Mouse (Mus musculus): Measurements from ENCODE around the gene Tnnt3.

Gene Tnnt3

DNA sequence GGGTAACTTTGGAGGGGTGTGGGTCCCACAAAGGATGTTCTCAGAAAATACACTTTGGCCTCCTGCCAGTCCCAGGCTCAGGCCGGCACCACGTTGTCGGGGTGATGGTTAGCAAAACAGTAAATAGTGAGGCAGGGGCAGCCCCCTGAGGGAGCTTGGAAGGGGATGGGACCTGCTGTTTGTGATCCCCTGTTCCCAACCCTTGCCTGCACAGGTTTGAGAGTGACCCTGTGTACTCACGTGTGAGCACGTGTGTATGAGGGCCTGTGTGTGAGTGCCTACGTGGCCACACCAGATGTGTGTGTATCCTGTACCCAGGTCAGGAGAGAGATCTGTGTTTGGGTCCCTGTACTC lies 16.4 kb upstream of the Tnnt3 start:
- no peak for DNase-seq (ENCODE audit: low read depth, low spot score)
- Histone ChIP-seq H3K36me3 (ENCODE audit: control insufficient read depth, insufficient read depth, low read length, poor library complexity, severe bottlenecking) (peaks cover 6% of the 10 kb centered on the region; the same call in 1 of the 2 replicates), H3K27me3 (ENCODE audit: control insufficient read depth, insufficient read depth, low read length, poor library complexity, severe bottlenecking) (no peaks in the 10 kb centered on the region)

- Histone ChIP-seq H3K27me3 (ENCODE audit: control insufficient read depth, insufficient read depth, low read length, poor library complexity, severe bottlenecking) (no peaks in the 10 kb centered on the region), H3K36me3 (ENCODE audit: control insufficient read depth, insufficient read depth, low read length, poor library complexity, severe bottlenecking) (peaks cover 12% of the 10 kb centered on the region; the same call in 1 of the 2 replicates)
- DNase-seq (ENCODE audit: low read depth, low spot score) = no peak
Observed at GRCm38 (mm10) chr7:142483136-142483535, 15.5 kb upstream of the Tnnt3 start.

- Histone ChIP-seq H3K27me3 (ENCODE audit: control insufficient read depth, insufficient read depth, low read length, poor library complexity, severe bottlenecking) (no peaks in the 10 kb centered on the region), H3K36me3 (ENCODE audit: control insufficient read depth, insufficient read depth, low read length, poor library complexity, severe bottlenecking) (peaks cover 21% of the 10 kb centered on the region; the same call in 1 of the 2 replicates)
- DNase-seq (ENCODE audit: low read depth, low spot score) = no peak
Observed at GRCm38 (mm10) chr7:142484780-142485179, 13.9 kb upstream of the Tnnt3 start.

DNA sequence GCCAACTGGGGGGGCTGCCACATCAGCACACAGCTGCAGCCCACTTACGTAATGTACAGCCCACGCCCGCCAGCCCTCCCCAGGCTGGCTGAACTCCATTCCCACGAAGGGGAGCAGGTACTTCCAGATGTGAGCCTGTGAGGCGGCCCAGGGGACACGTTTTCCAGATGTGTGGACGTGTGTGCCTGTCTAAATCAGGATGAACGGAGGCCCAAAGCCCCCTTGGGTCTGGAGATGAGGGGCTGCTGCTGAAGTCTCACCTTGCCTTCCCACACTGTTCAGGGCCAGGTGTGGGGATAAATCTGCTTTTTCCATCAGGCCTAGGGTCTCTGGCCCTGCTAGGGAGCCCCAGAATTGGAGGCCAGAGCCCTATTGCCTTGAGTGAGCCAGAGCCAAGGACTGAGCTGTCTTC lies 11.9 kb upstream of the Tnnt3 start:
- Histone ChIP-seq H3K27me3 (ENCODE audit: control insufficient read depth, insufficient read depth, low read length, poor library complexity, severe bottlenecking) (no peaks in the 10 kb centered on the region), H3K36me3 (ENCODE audit: control insufficient read depth, insufficient read depth, low read length, poor library complexity, severe bottlenecking) (peaks cover 27% of the 10 kb centered on the region; the same call in 1 of the 2 replicates)
- DNase-seq (ENCODE audit: low read depth, low spot score) = no peak

- DNase-seq (ENCODE audit: low read depth, low spot score) = no peak
- Histone ChIP-seq H3K27me3 (ENCODE audit: control insufficient read depth, insufficient read depth, low read length, poor library complexity, severe bottlenecking) (no peaks in the 10 kb centered on the region), H3K36me3 (ENCODE audit: control insufficient read depth, insufficient read depth, low read length, poor library complexity, severe bottlenecking) (peaks cover 32% of the 10 kb centered on the region; the same call in 1 of the 2 replicates)
Observed at GRCm38 (mm10) chr7:142487341-142487859, 11.2 kb upstream of the Tnnt3 start.

DNA sequence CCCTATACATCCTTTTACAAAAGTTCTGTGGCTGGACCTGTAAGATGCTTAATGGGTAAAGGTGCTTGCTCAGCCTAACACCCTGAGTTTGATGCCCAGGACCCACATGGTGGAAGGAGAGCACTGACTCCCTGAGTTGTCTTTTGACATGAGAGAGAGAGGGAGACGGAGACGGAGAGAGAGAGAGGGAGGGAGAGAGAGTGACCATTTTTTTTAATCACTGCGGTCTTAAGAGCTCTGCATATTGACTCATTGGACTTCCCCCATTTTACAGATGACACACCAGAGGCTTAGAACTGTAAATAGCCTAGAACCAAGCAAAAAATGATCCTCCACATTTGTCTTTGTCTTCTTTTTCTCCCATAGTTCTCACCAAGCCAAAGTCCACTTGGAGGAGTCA lies 10.6 kb upstream of the Tnnt3 start:
- H3K36me3 ChIP-seq (ENCODE audit: control insufficient read depth, insufficient read depth, low read length, poor library complexity, severe bottlenecking) = peaks cover 32% of the 10 kb centered on the region; the same call in 1 of the 2 replicates
- H3K27me3 ChIP-seq (ENCODE audit: control insufficient read depth, insufficient read depth, low read length, poor library complexity, severe bottlenecking) = no peaks in the 10 kb centered on the region
- no peak for DNase-seq (ENCODE audit: low read depth, low spot score)

DNA sequence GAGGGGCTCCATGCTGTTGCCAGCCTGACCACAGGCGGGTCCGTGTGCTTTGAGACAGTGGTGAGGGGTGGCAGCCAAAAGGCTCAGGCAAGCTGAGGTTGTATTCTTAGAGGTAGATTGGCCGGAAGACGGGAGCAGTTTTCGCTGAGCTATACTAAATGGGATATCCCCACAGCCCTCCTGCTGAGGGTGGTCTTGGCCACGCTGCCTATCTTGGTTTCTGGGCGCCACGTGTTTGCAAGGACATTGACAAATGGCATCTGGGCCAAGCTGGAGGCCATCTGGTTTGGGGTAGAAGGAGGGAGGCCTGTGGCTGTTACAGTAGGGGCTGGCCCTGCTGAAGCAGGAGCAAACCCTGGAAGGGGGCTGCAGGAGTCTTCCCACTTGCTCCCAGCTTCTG lies 5.1 kb upstream of the Tnnt3 start:
- Histone ChIP-seq H3K27me3 (ENCODE audit: control insufficient read depth, insufficient read depth, low read length, poor library complexity, severe bottlenecking) (no peaks in the 10 kb centered on the region), H3K36me3 (ENCODE audit: control insufficient read depth, insufficient read depth, low read length, poor library complexity, severe bottlenecking) (peaks cover 18% of the 10 kb centered on the region; the same call in 1 of the 2 replicates)
- no peak for DNase-seq (ENCODE audit: low read depth, low spot score)

- DNase-seq (ENCODE audit: low read depth, low spot score) = no peak
- Histone ChIP-seq H3K36me3 (ENCODE audit: control insufficient read depth, insufficient read depth, low read length, poor library complexity, severe bottlenecking) (peaks cover 8% of the 10 kb centered on the region; the same call in 1 of the 2 replicates), H3K27me3 (ENCODE audit: control insufficient read depth, insufficient read depth, low read length, poor library complexity, severe bottlenecking) (no peaks in the 10 kb centered on the region)
Observed at GRCm38 (mm10) chr7:142496158-142496557, 2.5 kb upstream of the Tnnt3 start.

DNA sequence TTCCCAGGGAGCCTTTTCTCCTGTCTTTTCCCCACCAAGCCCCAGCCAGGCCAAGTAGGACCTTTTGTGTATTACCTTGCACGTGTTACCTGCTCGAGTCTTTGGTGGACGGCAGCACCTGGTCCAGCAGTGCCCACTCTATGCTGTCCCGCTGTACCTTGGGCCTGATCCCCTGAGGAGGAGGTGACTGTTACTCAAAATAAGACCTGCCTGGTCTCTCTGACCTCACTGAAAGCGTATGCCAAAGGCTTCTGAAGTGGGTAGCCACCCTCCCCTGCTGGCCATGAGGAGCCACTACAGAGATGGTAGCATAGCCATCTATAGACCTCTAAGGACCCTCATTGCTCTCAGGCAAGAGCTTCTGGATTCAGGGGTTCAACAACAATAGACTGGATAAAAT lies 1.8 kb upstream of the Tnnt3 start:
- DNase-seq (ENCODE audit: low read depth, low spot score) = peak; percentile 52
- no peaks in the 10 kb centered on the region for H3K27me3 ChIP-seq (ENCODE audit: control insufficient read depth, insufficient read depth, low read length, poor library complexity, severe bottlenecking)
- H3K36me3 ChIP-seq (ENCODE audit: control insufficient read depth, insufficient read depth, low read length, poor library complexity, severe bottlenecking) = peaks cover 7% of the 10 kb centered on the region; the same call in 1 of the 2 replicates

- Histone ChIP-seq H3K27me3 (ENCODE audit: control insufficient read depth, insufficient read depth, low read length, poor library complexity, severe bottlenecking) (no peaks in the 10 kb centered on the region), H3K36me3 (ENCODE audit: control insufficient read depth, insufficient read depth, low read length, poor library complexity, severe bottlenecking) (peaks cover 2% of the 10 kb centered on the region; the same call in 1 of the 2 replicates)
- peak; percentile 64 for DNase-seq (ENCODE audit: low read depth, low spot score)
Observed at GRCm38 (mm10) chr7:142497775-142498174, 861 bp upstream of the Tnnt3 start.

DNA sequence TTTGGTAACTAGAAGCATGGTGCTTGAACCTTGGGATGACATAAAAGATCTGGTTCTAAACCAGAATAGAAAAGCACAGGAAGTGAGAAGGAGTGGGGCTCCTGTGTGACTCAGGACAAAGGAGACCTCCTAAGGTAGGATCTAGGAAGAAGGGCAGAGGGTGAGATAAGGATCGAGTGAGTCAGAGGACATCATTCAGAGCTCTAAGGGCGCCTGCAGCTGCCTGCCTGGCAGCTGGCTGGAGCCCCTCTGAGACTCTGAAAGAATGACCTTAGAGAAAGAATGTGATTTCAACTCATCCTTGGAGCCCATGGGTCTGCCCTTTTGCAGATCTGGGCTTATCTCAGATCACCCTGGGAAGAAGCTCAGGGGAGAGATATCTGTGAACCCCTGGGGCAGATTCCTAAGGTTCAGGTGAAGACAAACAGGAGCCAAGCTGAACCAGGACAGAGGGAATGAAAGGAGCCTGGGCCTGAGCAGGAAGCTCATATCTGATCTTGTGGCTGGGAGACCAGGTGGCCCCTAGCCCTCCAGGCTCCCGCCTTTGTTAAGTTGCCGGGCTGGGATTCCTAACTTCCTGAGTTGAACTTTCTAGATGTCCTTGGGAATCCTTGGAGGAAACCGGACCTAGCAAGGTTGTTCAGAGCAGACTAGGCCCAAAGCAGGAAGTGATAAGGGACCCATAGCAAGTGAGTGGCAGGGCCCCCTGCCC lies 530 bp downstream of the Tnnt3 start:
- Histone ChIP-seq H3K36me3 (ENCODE audit: control insufficient read depth, insufficient read depth, low read length, poor library complexity, severe bottlenecking) (no peaks in the 10 kb centered on the region), H3K27me3 (ENCODE audit: control insufficient read depth, insufficient read depth, low read length, poor library complexity, severe bottlenecking) (no peaks in the 10 kb centered on the region)
- no peak for DNase-seq (ENCODE audit: low read depth, low spot score)

DNA sequence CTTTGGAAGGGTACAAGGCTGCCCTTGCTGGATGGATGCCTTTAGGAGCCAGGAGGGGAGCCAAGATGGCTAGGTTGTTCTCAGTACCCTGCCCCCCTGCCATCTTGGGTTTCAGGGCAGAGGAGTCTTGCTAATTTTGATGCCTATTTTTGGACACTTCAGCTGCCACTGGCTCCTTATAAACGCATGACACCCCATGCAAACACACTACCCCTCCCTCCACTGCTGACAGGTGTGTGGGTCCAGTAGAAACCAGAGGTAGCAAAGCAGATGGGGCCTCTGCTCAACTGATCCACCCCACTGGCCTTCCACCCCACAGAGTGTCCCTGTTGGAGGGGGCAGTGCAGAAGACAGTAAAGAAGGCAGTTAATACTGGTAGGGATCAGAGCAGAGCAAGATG lies 1.4 kb downstream of the Tnnt3 start:
- Histone ChIP-seq H3K27me3 (ENCODE audit: control insufficient read depth, insufficient read depth, low read length, poor library complexity, severe bottlenecking) (no peaks in the 10 kb centered on the region), H3K36me3 (ENCODE audit: control insufficient read depth, insufficient read depth, low read length, poor library complexity, severe bottlenecking) (no peaks in the 10 kb centered on the region)
- peak; percentile 24 for DNase-seq (ENCODE audit: low read depth, low spot score)

GRCm38 (mm10) chr7:142503206-142503605 lies 4.6 kb downstream of the Tnnt3 start:
- Histone ChIP-seq H3K27me3 (ENCODE audit: control insufficient read depth, insufficient read depth, low read length, poor library complexity, severe bottlenecking) (no peaks in the 10 kb centered on the region), H3K36me3 (ENCODE audit: control insufficient read depth, insufficient read depth, low read length, poor library complexity, severe bottlenecking) (no peaks in the 10 kb centered on the region)
- DNase-seq (ENCODE audit: low read depth, low spot score) = no peak

DNA sequence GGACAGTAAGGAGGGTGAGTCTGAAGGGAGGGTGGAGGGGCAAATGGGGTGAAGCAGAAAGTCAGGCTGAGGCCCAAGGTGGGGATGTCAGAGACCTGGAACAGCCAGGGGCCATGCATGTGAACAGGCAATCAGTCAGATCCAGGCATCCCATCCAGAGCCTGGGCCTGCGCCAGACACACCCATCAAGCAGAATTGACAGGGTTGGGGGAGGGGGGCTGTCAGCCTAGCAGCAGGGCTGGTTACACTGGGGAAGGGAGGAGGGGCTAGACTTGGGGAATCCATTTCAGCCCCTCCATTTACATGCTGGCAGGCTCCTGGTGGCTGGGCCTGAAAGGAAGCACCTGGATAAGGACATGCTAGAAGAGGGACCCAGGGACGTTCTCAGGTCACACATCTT lies 7.3 kb downstream of the Tnnt3 start:
- Histone ChIP-seq H3K36me3 (ENCODE audit: control insufficient read depth, insufficient read depth, low read length, poor library complexity, severe bottlenecking) (no peaks in the 10 kb centered on the region), H3K27me3 (ENCODE audit: control insufficient read depth, insufficient read depth, low read length, poor library complexity, severe bottlenecking) (no peaks in the 10 kb centered on the region)
- DNase-seq (ENCODE audit: low read depth, low spot score) = no peak

- DNase-seq (ENCODE audit: low read depth, low spot score) = no peak
- Histone ChIP-seq H3K36me3 (ENCODE audit: control insufficient read depth, insufficient read depth, low read length, poor library complexity, severe bottlenecking) (no peaks in the 10 kb centered on the region), H3K27me3 (ENCODE audit: control insufficient read depth, insufficient read depth, low read length, poor library complexity, severe bottlenecking) (no peaks in the 10 kb centered on the region)
Observed at GRCm38 (mm10) chr7:142506501-142506900, 7.9 kb downstream of the Tnnt3 start.
